Mouse (Mus musculus) embryonic facial prominence, embryonic 11.5 days (tissue): ENCODE measurements around the gene Acot8. TPM values are rescaled to one million over a fixed set of nuclear protein-coding genes. Genes with fewer than 3 reads are reported as not detected.

Experiments
- ATAC-seq: fragments of 200-750 bp; cut with Nextera tagmentation; replicated peaks from 2 replicates; pipeline ENCODE4 v1.8.0; 2017; ENCODE audit warnings: low read depth; ENCODE audit not compliant: insufficient number of reproducible peaks, low FRiP score, low TSS enrichment
- DNase-seq: peaks from one replicate; pipeline ENCODE4 v3.0.0-alpha.2; 2015; ENCODE audit warnings: low spot score
- H3K27ac ChIP-seq: fragments of 300-500 bp; sonication (generic); replicated peaks from 2 replicates; pipeline ENCODE4 v1.5.1; 2014; ENCODE audit warnings: mild to moderate bottlenecking, low read depth, low read length, control low read depth
- H3K27me3 ChIP-seq: fragments of 300-500 bp; sonication (generic); 2 replicates; pipeline ENCODE4 v1.6.1; 2014; ENCODE audit warnings: mild to moderate bottlenecking, low read length, moderate library complexity, mixed read lengths; ENCODE audit not compliant: control insufficient read depth, insufficient read depth
- H3K36me3 ChIP-seq: fragments of 300-500 bp; sonication (generic); replicated peaks from 2 replicates; pipeline ENCODE4 v1.6.1; 2014; ENCODE audit warnings: low read depth, mild to moderate bottlenecking, low read length, moderate library complexity, mixed read lengths; ENCODE audit not compliant: control insufficient read depth, insufficient read depth
- H3K4me1 ChIP-seq: fragments of 300-500 bp; sonication (generic); 2 replicates; pipeline ENCODE4 v1.6.1; 2014; ENCODE audit warnings: low read length, mixed read lengths; ENCODE audit not compliant: control insufficient read depth, insufficient read depth
- H3K4me2 ChIP-seq: fragments of 300-500 bp; sonication (generic); 2 replicates; pipeline ENCODE4 v1.6.1; 2014; ENCODE audit warnings: low read depth, mild to moderate bottlenecking, control low read depth, low read length, moderate library complexity
- H3K4me3 ChIP-seq: fragments of 300-500 bp; sonication (generic); 2 replicates; pipeline ENCODE4 v1.5.1; 2014; ENCODE audit warnings: low read depth, low read length, control low read depth
- H3K9ac ChIP-seq: fragments of 300-500 bp; sonication (generic); replicated peaks from 2 replicates; pipeline ENCODE4 v1.6.1; 2014; ENCODE audit warnings: mild to moderate bottlenecking, control low read depth, low read length
- H3K9me3 ChIP-seq: fragments of 300-500 bp; sonication (generic); replicated peaks from 2 replicates; pipeline ENCODE4 v1.6.1; 2016; ENCODE audit warnings: mild to moderate bottlenecking, low read length, inconsistent platforms, mixed read lengths; ENCODE audit not compliant: control insufficient read depth
- WGBS: fragments of 180-500 bp; shearing (Covaris S2); extraction: QIAGEN DNeasy Blood & Tissue Kit; methylation state at CpG from one replicate; pipeline ENCODE4 v1.1.7; 2014; 5-methylcytosine and 5-hydroxymethylcytosine counted together
- polyA plus RNA-seq: library from polyadenylated mRNA; unstranded; fragments of >200 nt; fragmentation: Nextera tagmentation; extraction: Ambion mirVana; gene quantifications from 2 replicates; pipeline ENCODE4 v1.2.1, GENCODE M21; 2014

Gene Acot8
- polyA plus RNA-seq, 1 experiment from 2014 or later, result 9.6 TPM

GRCm38 (mm10) chr2:164777246-164778014 is 27.3 kb downstream of the Acot8 start:
- Histone ChIP-seq H3K9ac (no peak overlapping the region), H3K9me3 (no peaks in the 10 kb centered on the region; the same call in 1 of the 2 replicates), H3K27ac (no peak overlapping the region), H3K36me3 (no peaks in the 10 kb centered on the region), H3K4me2 (no peak overlapping the region), H3K4me1 (no peaks in the 10 kb centered on the region), H3K27me3 (no peaks in the 10 kb centered on the region), H3K4me3 (no peak overlapping the region)
- ATAC-seq (no peak), DNase-seq (no peak)
- 87% methylated on average over 30 of the region's 30 CpGs for WGBS

- H3K9me3 ChIP-seq, result no peaks in the 10 kb centered on the region; the same call in 1 of the 2 replicates
- no peaks in the 10 kb centered on the region for H3K36me3 ChIP-seq
- no peaks in the 10 kb centered on the region for H3K4me1 ChIP-seq
- 64% methylated on average over 17 of the region's 17 CpGs for WGBS
- no peak overlapping the region for H3K4me3 ChIP-seq
- H3K9ac ChIP-seq, result no peak overlapping the region
- no peaks in the 10 kb centered on the region for H3K27me3 ChIP-seq
- ATAC-seq (no peak), DNase-seq (no peak)
- no peak overlapping the region for H3K27ac ChIP-seq
- H3K4me2 ChIP-seq, result no peak overlapping the region
Observed at GRCm38 (mm10) chr2:164776801-164777200, 27.9 kb downstream of the Acot8 start.

- 90% methylated on average over 6 of the region's 6 CpGs for WGBS
- no peak for ATAC-seq
Observed at GRCm38 (mm10) chr2:164776130-164776529, 28.6 kb downstream of the Acot8 start.

GRCm38 (mm10) chr2:164773989-164774364 is 30.7 kb downstream of the Acot8 start:
- H3K9ac ChIP-seq, result no peak overlapping the region
- H3K27me3 ChIP-seq, result no peaks in the 10 kb centered on the region
- H3K36me3 ChIP-seq, result no peaks in the 10 kb centered on the region; the same call in 1 of the 2 replicates
- no peak for DNase-seq
- WGBS, result 84% methylated on average over 5 of the region's 5 CpGs
- no peak for ATAC-seq
- no peaks in the 10 kb centered on the region; the same call in 1 of the 2 replicates for H3K9me3 ChIP-seq
- peaks cover 4% of the 10 kb centered on the region; the same call in 1 of the 2 replicates for H3K4me1 ChIP-seq
- H3K4me2 ChIP-seq, result no peak overlapping the region
- H3K27ac ChIP-seq, result no peak overlapping the region
- H3K4me3 ChIP-seq, result no peak overlapping the region

More at GRCm38 (mm10) chr2:164776130-164776529, 28.6 kb downstream of the Acot8 start:
- Histone ChIP-seq H3K4me3 (no peak overlapping the region), H3K4me2 (no peak overlapping the region), H3K4me1 (peaks cover 4% of the 10 kb centered on the region; the same call in 1 of the 2 replicates), H3K9ac (no peak overlapping the region), H3K9me3 (no peaks in the 10 kb centered on the region; the same call in 1 of the 2 replicates), H3K27ac (no peak overlapping the region), H3K27me3 (no peaks in the 10 kb centered on the region), H3K36me3 (no peaks in the 10 kb centered on the region; the same call in 1 of the 2 replicates)
- DNase-seq, result no peak

- ATAC-seq (no peak), DNase-seq (no peak)
- WGBS, result 82% methylated on average over 14 of the region's 14 CpGs
- H3K27me3 ChIP-seq, result no peaks in the 10 kb centered on the region
- no peak overlapping the region for H3K4me2 ChIP-seq
- no peak overlapping the region for H3K4me3 ChIP-seq
- H3K9ac ChIP-seq, result no peak overlapping the region
- H3K27ac ChIP-seq, result no peak overlapping the region
- H3K9me3 ChIP-seq, result no peaks in the 10 kb centered on the region; the same call in 1 of the 2 replicates
- peaks cover 4% of the 10 kb centered on the region; the same call in 1 of the 2 replicates for H3K4me1 ChIP-seq
- no peaks in the 10 kb centered on the region; the same call in 1 of the 2 replicates for H3K36me3 ChIP-seq
Observed at GRCm38 (mm10) chr2:164773229-164773988, 31.3 kb downstream of the Acot8 start.

- DNase-seq (no peak), ATAC-seq (no peak)
- Histone ChIP-seq H3K36me3 (no peaks in the 10 kb centered on the region; the same call in none of the 2 replicates), H3K4me1 (peaks cover 4% of the 10 kb centered on the region; the same call in 1 of the 2 replicates), H3K27me3 (no peaks in the 10 kb centered on the region), H3K4me2 (peak overlapping the region; percentile 82), H3K9me3 (no peaks in the 10 kb centered on the region), H3K27ac (no peak overlapping the region), H3K9ac (peak overlapping the region; percentile 90), H3K4me3 (peak overlapping the region; percentile 99)
- WGBS, result 84% methylated on average over 8 of the region's 8 CpGs
Observed at GRCm38 (mm10) chr2:164771123-164771522, 33.6 kb downstream of the Acot8 start.

- peak overlapping the region; percentile 82 for H3K4me2 ChIP-seq
- 4% methylated on average over 15 of the region's 15 CpGs for WGBS
- peak overlapping the region; percentile 90 for H3K9ac ChIP-seq
- no peaks in the 10 kb centered on the region; the same call in none of the 2 replicates for H3K36me3 ChIP-seq
- no peaks in the 10 kb centered on the region for H3K9me3 ChIP-seq
- H3K27ac ChIP-seq, result peak overlapping the region; percentile 70; the same call in 1 of the 2 replicates
- H3K27me3 ChIP-seq, result no peaks in the 10 kb centered on the region
- ATAC-seq (no peak), DNase-seq (peak; percentile 28)
- H3K4me3 ChIP-seq, result peak overlapping the region; percentile 99
- peaks cover 4% of the 10 kb centered on the region; the same call in 1 of the 2 replicates for H3K4me1 ChIP-seq
Observed at GRCm38 (mm10) chr2:164770279-164770678, 34.4 kb downstream of the Acot8 start.
